9 mouse cellular contexts compared by ENCODE assay signal in the genomic region with DNA sequence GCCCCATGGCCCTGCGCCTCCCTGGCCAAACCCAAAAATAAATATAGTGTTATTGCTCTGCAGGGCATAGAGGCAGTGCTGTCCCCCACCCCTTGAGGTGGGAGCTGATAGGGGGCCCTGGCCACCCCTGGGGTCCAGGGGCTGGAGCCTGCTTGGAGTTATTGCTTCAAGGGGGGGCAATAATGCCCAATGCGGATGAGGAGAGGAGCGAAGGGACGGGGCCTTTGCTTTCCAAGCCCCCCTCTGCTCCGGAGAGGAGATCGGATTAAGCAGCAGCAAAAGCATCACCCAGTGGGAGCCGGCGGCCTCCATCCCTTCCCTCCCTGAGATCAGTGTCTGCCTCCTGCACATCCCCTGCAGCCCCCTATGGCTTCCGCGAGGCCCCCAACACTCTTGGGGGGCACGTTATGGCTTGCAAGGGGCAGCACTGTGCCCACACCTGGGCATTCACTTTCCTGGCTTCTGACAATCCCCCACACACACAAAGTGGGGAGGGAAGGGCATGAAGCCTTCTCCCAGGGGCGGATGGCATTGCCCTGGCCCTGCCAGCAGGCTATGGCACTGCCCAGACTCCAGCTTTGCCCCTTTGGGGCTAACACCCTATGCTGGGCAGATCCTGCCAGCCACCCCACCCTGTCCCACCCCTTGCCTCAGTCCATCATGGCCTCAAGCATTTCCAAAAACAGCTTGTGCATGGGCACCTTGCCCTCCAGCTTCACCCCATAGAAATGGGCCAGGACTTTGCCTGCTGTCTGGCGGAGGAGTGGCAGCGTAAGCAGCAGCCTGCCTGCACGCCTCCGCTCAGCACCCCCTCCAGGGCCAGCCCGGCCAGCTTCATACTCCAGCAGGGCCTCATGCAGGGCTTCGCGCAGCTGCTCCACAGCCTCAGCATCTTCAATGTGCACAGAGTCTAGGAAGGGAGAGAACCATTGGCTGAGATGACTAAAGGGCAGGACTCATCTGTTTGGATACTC. TPM values are rescaled to one million over a fixed set of nuclear protein-coding genes. Genes with fewer than 3 reads are reported as not detected.
DNase-seq lines count a peak whose midpoint lies in the region; ATAC-seq and TF ChIP-seq lines count a peak whose summit lies in the region.
"Had no signal": no experiment of that assay in that cellular context is flagged by ENCODE, and none has a peak within 500 bp of the region (broad histone marks: within the 10 kb centered on the region; RNA-seq: fewer than 3 reads in every experiment).

No protein-coding gene starts in this region.

- DNase-seq in kidney, postnatal 4 days, result no peak
- DNase-seq in heart, postnatal 0 days (ENCODE audit: low spot score), result no peak
- DNase-seq in midbrain, embryonic 11.5 days (ENCODE audit: low spot score, missing footprints), result no peak
- no peak for DNase-seq in urinary bladder, postnatal 10 days (ENCODE audit: low spot score)
- DNase-seq in adipocyte (ENCODE audit: low spot score), result no peak
- no peak for DNase-seq in thymus, postnatal 14 days

- no peak for TF ChIP-seq EP300 in heart, postnatal 0 days (IDR thresholded peaks at IDR 0.05; ENCODE audit: low read depth)

- 82% methylated on average over 19 of the region's 19 CpGs for WGBS in kidney, embryonic 15.5 days
- 77% methylated on average over 19 of the region's 19 CpGs for WGBS in heart, postnatal 0 days
- WGBS in midbrain, embryonic 11.5 days, result 87% methylated on average over 19 of the region's 19 CpGs

- peak overlapping the region; percentile 90 for H3K4me2 ChIP-seq in kidney, embryonic 15.5 days
- H3K4me2 ChIP-seq in heart, postnatal 0 days (ENCODE audit: low read depth, low read length), result peak overlapping the region; percentile 73; the same call in 1 of the 2 replicates
- H3K4me2 ChIP-seq in midbrain, embryonic 11.5 days, result peak overlapping the region; percentile 67

- peak overlapping the region; percentile 70 for H3K4me3 ChIP-seq in kidney, embryonic 15.5 days (replicated peaks)
- peak overlapping the region; percentile 22; the same call in 1 of the 2 replicates for H3K4me3 ChIP-seq in brown adipose tissue, adult 24 weeks (ENCODE audit: insufficient read depth, low read depth, low read length)
- no peak overlapping the region for H3K4me3 ChIP-seq in heart, postnatal 0 days (ENCODE audit: low read depth, low read length)
- H3K4me3 ChIP-seq in midbrain, embryonic 11.5 days (ENCODE audit: low read depth, low read length), result no peak overlapping the region; the same call in 1 of the 2 replicates

- no peak for ATAC-seq in kidney, embryonic 15.5 days (replicated peaks; ENCODE audit: low FRiP score)
- no peak for ATAC-seq in heart, postnatal 0 days (ENCODE audit: insufficient read depth, low read depth)
- no peak for ATAC-seq in midbrain, embryonic 11.5 days (ENCODE audit: low FRiP score)

- no peak overlapping the region for H3K27ac ChIP-seq in kidney, embryonic 15.5 days
- no peak overlapping the region for H3K27ac ChIP-seq in brown adipose tissue, adult 24 weeks (replicated peaks; ENCODE audit: low read depth, low read length)
- H3K27ac ChIP-seq in heart, postnatal 0 days (ENCODE audit: low read depth), result no peak overlapping the region
- H3K27ac ChIP-seq in midbrain, embryonic 11.5 days (ENCODE audit: low read depth, low read length), result no peak overlapping the region

- no peak for TF ChIP-seq CTCF in heart, postnatal 0 days (IDR thresholded peaks at IDR 0.05; ENCODE audit: low read depth)

- no peaks in the 10 kb centered on the region for H3K27me3 ChIP-seq in kidney, embryonic 15.5 days
- H3K27me3 ChIP-seq in heart, postnatal 0 days (ENCODE audit: control insufficient read depth, insufficient read depth, low read length), result no peaks in the 10 kb centered on the region
- H3K27me3 ChIP-seq in midbrain, embryonic 11.5 days (ENCODE audit: control insufficient read depth, insufficient read depth, low read length), result no peaks in the 10 kb centered on the region

- H3K9ac ChIP-seq in kidney, embryonic 15.5 days, result 0 out of 2 replicates have a peak overlapping the region, but pooled peaks have one; percentile 31
- H3K9ac ChIP-seq in heart, postnatal 0 days (replicated peaks; ENCODE audit: low read depth, low read length), result no peak overlapping the region
- no peak overlapping the region for H3K9ac ChIP-seq in midbrain, embryonic 11.5 days (ENCODE audit: low read length)

- no peaks in the 10 kb centered on the region for H3K9me3 ChIP-seq in kidney, embryonic 15.5 days (replicated peaks)
- no peaks in the 10 kb centered on the region for H3K9me3 ChIP-seq in heart, postnatal 0 days (replicated peaks; ENCODE audit: control insufficient read depth, low read length)
- H3K9me3 ChIP-seq in midbrain, embryonic 11.5 days (ENCODE audit: control insufficient read depth, low read length), result no peaks in the 10 kb centered on the region

- peaks cover 48% of the 10 kb centered on the region for H3K36me3 ChIP-seq in kidney, embryonic 15.5 days
- H3K36me3 ChIP-seq in heart, postnatal 0 days (replicated peaks; ENCODE audit: control insufficient read depth, insufficient read depth, low read length), result peaks cover 38% of the 10 kb centered on the region
- peaks cover 16% of the 10 kb centered on the region for H3K36me3 ChIP-seq in midbrain, embryonic 11.5 days (ENCODE audit: control insufficient read depth, insufficient read depth, low read length)

- H3K4me1 ChIP-seq in kidney, embryonic 15.5 days, result peaks cover 34% of the 10 kb centered on the region
- peaks cover 5% of the 10 kb centered on the region; the same call in 1 of the 2 replicates for H3K4me1 ChIP-seq in brown adipose tissue, adult 24 weeks (ENCODE audit: control insufficient read depth, insufficient read depth, insufficient read length, low read length)
- peaks cover 12% of the 10 kb centered on the region for H3K4me1 ChIP-seq in heart, postnatal 0 days (ENCODE audit: control insufficient read depth, insufficient read depth)
- H3K4me1 ChIP-seq in midbrain, embryonic 11.5 days (ENCODE audit: control insufficient read depth, insufficient read depth, low read length), result peaks cover 18% of the 10 kb centered on the region

RNA-seq across cellular contexts. Expression of gene Prdx5, which starts 1.5 kb away (rescaled TPM):
- polyA plus RNA-seq in kidney, embryonic 15.5 days (2015; fragmentation: Nextera tagmentation; extraction: Ambion mirVana), result 268 and 275 TPM in 2 replicates
- 974 and 1,161 TPM in 2 replicates for polyA plus RNA-seq in brown adipose tissue, adult 24 weeks (2012; ENCODE audit: insufficient read depth, insufficient read length, missing spikeins)
- 215 and 344 TPM in 2 replicates for total RNA-seq in heart, postnatal 0 days (2014; rRNA removed; ENCODE audit: low replicate concordance)
- polyA plus RNA-seq in heart, postnatal 0 days (2015; fragmentation: Nextera tagmentation; extraction: Ambion mirVana), result 623 and 629 TPM in 2 replicates
- polyA plus RNA-seq in midbrain, embryonic 11.5 days (2014; fragmentation: Nextera tagmentation; extraction: Ambion mirVana), result 123 and 127 TPM in 2 replicates

RNA-seq across cellular contexts. Expression of gene Trmt112, which starts 1.9 kb away (rescaled TPM):
- 148 and 167 TPM in 2 replicates for polyA plus RNA-seq in kidney, embryonic 15.5 days (2015; fragmentation: Nextera tagmentation; extraction: Ambion mirVana)
- 18.1 and 29.4 TPM in 2 replicates for polyA plus RNA-seq in brown adipose tissue, adult 24 weeks (2012; ENCODE audit: insufficient read depth, insufficient read length, missing spikeins)
- total RNA-seq in heart, postnatal 0 days (2014; rRNA removed; ENCODE audit: low replicate concordance), result 61.8 and 61.9 TPM in 2 replicates
- 57.6 and 61.4 TPM in 2 replicates for polyA plus RNA-seq in heart, postnatal 0 days (2015; fragmentation: Nextera tagmentation; extraction: Ambion mirVana)
- 147 and 151 TPM in 2 replicates for polyA plus RNA-seq in midbrain, embryonic 11.5 days (2014; fragmentation: Nextera tagmentation; extraction: Ambion mirVana)

RNA-seq across cellular contexts. Expression of gene Esrra, which starts 10.2 kb away (rescaled TPM):
- 14.8 and 15.3 TPM in 2 replicates for polyA plus RNA-seq in kidney, embryonic 15.5 days (2015; fragmentation: Nextera tagmentation; extraction: Ambion mirVana)
- polyA plus RNA-seq in brown adipose tissue, adult 24 weeks (2012; ENCODE audit: insufficient read depth, insufficient read length, missing spikeins), result 86.4 and 123 TPM in 2 replicates
- 189 and 194 TPM in 2 replicates for total RNA-seq in heart, postnatal 0 days (2014; rRNA removed; ENCODE audit: low replicate concordance)
- polyA plus RNA-seq in heart, postnatal 0 days (2015; fragmentation: Nextera tagmentation; extraction: Ambion mirVana), result 49.1 and 51.7 TPM in 2 replicates
- 3.4 and 3.7 TPM in 2 replicates for polyA plus RNA-seq in midbrain, embryonic 11.5 days (2014; fragmentation: Nextera tagmentation; extraction: Ambion mirVana)

RNA-seq across cellular contexts. Expression of gene Catsperz, which starts 13.8 kb away (rescaled TPM):
- 2.0 and 3.1 TPM in 2 replicates for polyA plus RNA-seq in kidney, embryonic 15.5 days (2015; fragmentation: Nextera tagmentation; extraction: Ambion mirVana)
- not detected in 2 replicates for polyA plus RNA-seq in brown adipose tissue, adult 24 weeks (2012; ENCODE audit: insufficient read depth, insufficient read length, missing spikeins)
- total RNA-seq in heart, postnatal 0 days (2014; rRNA removed; ENCODE audit: low replicate concordance), result not detected in 2 replicates
- polyA plus RNA-seq in heart, postnatal 0 days (2015; fragmentation: Nextera tagmentation; extraction: Ambion mirVana), result 2.2 and 2.5 TPM in 2 replicates
- not detected in 2 replicates for polyA plus RNA-seq in midbrain, embryonic 11.5 days (2014; fragmentation: Nextera tagmentation; extraction: Ambion mirVana)
- total RNA-seq: hematopoietic stem cell, adult 5-6 weeks had no signal

RNA-seq across cellular contexts. Expression of gene Kcnk4, which starts 22.9 kb away (rescaled TPM):
- 0.14 and 0.45 TPM in 2 replicates for polyA plus RNA-seq in kidney, embryonic 15.5 days (2015; fragmentation: Nextera tagmentation; extraction: Ambion mirVana)
- polyA plus RNA-seq in brown adipose tissue, adult 24 weeks (2012; ENCODE audit: insufficient read depth, insufficient read length, missing spikeins), result 1.6 and 1.8 TPM in 2 replicates
- total RNA-seq in heart, postnatal 0 days (2014; rRNA removed; ENCODE audit: low replicate concordance), result not detected in 2 replicates
- polyA plus RNA-seq in heart, postnatal 0 days (2015; fragmentation: Nextera tagmentation; extraction: Ambion mirVana), result 0.04 and 0.30 TPM in 2 replicates
- polyA plus RNA-seq in midbrain, embryonic 11.5 days (2014; fragmentation: Nextera tagmentation; extraction: Ambion mirVana), result not detected in 2 replicates
- total RNA-seq: hematopoietic stem cell, adult 5-6 weeks had no signal

Comparison
In these comparisons a context has a peak if more than half of its experiments do, and no peak if none do; other contexts are left out.
1. H3K4me3 ChIP-seq: peak in kidney, embryonic 15.5 days (single experiment) and brown adipose tissue, adult 24 weeks (single experiment); none in heart, postnatal 0 days (single experiment) and midbrain, embryonic 11.5 days (single experiment).
2. Peak in every context shown above with its lines, with median percentiles within 50 percentile points of each other: H3K4me2 ChIP-seq.